Mouse (Mus musculus) gastrocnemius, postnatal 14 days (tissue): ENCODE measurements at regions not wholly inside any gene's neighbourhood (a gene's known extent, or its start where the extent isn't known, plus 50 kb on each side); places are given as distances from the start of the nearest gene placed in this dataset.

Experiments used
- DNase-seq: peaks from one replicate; pipeline ENCODE4 v3.0.0; 2021; ENCODE audit warnings: mixed read lengths
- intact Hi-C: fragments of 180-260 bp; cut with DNase I; formaldehyde crosslinking; loops from one replicate; pipeline ENCODE4 v1.15.1; 2025; ENCODE audit warnings: low total_unique reads

DNA sequence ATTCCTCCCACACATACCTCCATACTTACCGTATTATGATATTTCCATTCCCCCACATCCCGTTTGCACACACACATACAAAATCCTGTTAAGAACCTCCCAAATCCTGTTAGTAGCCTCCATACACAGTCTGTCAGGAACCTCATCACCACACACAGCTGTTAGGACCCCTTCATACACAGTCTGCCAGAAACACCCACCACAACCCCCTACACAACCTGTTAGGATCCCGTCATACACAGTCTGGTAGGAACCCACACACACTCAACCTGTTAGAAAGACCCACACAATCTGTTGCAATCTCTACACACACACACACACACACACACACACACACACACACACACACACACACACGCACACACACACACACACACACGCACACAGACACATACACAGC lies 187.5 kb upstream of the Fat4 start:
- intact Hi-C loops, result no loop called here
- DNase-seq, result no peak

DNA sequence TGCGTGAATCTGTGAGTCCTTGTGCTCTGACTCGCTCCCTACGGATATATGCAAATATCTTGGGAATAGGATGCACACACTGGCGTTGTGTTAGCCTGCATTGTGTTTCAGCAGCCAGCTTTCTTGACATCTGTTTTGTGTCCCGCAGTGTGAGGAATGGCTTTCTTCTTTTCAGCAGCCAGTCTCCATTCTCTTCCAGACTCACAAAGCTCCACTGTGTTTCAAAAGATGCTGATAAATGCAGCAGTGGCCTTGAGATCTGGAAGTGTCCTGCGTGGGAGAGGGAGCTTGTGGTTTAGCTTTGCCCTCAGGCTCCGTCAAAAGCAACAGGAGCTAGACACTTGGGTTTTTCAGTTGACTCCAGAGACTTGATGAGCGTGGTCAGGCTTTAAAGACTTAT lies 188.9 kb upstream of the Fat4 start:
- no peak for DNase-seq
- intact Hi-C loops, result no loop called here

DNA sequence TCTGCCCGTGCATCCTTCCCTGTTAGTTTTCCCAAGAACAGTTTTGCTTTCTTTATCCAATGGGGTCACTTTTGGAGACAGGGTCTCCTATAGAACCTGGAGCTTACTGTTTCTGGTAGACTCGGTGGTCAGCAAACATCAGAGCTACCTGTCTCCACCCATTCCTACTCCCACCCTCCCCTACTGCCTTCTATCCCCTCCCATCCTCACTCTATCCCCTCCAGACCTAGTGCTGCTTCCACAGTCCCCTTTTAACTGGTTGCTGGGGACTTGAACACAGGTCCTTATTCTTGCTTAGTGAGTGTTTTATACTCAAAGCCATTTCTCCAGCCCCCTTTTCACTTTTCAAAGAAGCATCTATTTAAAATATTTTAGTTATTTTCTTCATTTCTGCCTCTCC lies 189.4 kb upstream of the Fat4 start:
- intact Hi-C loops, result no loop called here
- no peak for DNase-seq

DNA sequence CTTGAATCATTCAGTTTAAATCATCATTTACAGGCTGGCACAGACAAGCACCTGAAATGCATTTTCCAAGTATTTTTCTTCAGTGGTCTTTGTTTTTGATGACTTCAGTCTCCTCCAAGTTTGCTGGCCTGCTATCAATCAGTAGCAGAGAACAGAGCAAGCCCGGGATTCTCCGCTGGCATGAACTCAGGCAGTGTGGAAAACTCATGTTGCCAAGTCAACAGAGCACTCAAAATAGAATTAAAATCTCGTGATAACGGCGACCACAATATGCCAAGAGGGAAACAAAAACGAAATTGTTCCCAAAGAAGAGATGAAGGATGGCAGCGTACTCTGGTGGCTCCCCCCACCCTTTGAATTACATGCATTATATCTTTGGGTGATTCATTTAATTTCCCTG lies 190.9 kb upstream of the Fat4 start:
- peak; percentile 21 for DNase-seq
- intact Hi-C loops, result no loop called here

DNA sequence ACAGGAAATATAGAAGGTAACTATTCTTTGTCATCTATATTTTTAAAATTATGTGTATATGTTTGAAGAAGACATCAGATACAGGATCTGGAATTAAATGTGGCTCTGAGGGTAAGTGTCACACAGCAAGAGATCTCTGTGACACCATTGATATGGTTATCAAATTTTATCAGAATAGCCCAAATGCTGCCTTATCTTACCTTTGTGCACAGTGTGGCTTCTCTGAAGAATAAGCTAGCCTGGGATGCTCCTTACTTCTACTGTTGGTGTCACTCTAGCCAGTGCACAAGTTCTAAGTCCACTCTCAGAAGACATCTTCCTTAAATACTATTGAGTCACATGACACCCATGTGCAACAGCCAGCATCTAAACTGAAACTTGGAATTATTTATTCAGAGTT lies 194.0 kb upstream of the Fat4 start:
- no peak for DNase-seq
- intact Hi-C loops, result no loop called here

DNA sequence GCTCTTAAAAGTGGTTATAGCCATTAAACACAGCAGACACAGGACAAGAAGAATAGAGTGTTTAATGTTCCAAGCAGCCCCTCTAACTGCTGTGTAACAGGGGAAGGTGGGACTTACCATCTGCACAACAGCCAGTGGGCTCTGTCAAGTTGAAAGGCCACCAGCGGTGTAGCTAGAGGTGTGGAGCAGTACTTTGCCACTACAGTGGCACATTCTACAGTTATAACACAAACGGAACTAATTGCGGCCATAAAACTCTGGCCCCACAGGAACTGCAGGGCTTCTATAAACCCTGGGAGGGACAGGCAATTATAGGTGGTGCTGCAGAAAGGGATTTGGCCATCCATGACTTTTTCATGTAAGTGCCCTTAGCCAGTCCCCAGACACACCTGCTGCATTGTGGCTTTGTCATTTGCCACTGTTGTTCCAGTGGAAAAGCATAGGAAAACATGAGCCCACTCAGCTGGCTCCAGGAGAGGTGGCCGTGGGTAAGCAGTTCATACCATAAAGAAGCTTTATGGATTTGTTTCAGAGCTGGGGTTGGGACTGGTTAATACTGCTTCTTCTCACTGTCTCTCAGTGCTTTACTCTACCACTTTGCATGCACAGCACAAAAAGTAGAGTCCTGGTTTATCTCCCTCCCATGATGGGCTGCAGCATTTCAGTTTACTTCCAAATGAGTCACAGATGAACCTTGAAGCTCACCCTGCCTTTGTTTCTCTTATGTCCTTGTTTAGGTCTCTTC lies 199.8 kb upstream of the Ankrd50 start:
- DNase-seq, result no peak
- intact Hi-C loops, result no loop called here

DNA sequence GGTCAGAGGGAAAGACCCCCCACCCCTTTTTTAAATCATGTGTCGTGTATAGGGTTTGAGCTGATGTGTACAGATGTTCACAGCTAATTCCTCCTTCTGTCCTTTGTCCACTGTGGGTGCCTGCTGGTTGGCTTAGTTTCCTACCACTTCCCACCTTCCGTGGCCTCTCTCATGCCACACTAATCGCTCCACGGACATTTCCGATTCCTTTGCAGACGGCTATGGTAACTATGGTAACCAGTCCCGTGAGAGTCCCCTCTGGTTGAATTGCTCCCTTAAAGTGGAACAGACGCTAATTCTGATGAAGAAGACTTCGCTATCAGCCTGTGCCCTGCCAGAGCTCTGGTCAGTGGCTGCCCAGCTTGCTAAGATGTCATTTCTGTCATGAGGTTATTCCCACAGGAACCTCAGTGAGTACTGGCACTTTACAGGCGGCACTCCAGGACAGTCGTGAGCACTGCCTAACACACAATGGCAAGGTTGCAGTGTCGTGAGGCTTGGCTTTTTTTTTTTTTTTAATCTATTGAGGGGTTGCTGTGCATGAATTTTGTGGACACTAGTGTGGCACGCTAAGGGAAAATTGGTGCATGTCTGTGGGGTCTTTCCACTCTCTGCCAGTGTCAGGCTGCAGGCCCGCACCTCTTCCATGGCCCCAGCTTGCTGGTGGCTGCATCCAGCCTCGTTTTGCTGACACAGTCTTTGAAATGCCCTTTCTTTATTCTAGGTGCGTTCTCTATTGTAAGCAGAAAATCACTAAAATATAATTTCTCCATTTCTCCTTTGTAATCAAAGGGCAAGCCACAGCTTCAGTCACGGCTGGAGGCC lies 179.2 kb upstream of the Ankrd50 start:
- DNase-seq, result no peak
- intact Hi-C loops, result no loop called here

DNA sequence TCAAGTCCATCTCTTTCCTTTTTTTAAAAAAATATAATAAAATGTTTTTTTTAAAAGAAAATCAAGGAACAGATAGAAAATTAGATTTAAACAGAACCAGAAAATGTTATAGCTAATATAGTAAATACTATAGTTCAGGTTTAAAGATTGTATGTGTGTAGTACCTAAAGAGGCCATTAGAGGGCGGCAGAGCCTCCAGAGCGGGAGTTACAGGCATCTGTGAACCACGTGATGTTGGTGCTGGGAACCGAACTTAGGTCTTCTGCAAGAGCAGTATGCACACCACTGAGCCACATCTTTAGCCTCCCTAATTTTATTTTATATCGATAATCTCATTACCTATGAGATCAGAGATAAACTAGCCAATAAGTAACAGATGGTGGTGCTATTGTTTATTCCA lies 178.4 kb upstream of the Ankrd50 start:
- intact Hi-C loops, result no loop called here
- DNase-seq, result no peak

DNA sequence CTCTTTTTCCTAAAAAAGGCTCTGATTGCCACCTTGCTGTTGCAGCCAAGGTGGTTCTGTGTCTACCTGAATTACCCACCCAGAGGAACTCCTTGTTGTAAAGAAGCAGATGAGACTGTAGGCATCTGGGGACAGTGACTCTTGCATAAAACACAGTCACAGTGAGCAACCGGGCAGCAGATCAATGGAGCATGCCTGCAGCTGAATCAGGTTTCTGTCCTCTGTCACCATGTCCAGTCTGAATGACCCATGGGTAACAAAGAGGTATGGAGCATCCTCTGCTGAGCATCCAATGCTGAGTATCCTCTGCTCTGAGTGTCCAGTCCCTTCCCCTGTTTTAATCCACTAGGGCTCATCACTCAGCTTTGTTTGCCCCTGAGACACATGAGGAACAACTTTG lies 172.1 kb upstream of the Ankrd50 start:
- no peak for DNase-seq
- intact Hi-C loops, result no loop called here

DNA sequence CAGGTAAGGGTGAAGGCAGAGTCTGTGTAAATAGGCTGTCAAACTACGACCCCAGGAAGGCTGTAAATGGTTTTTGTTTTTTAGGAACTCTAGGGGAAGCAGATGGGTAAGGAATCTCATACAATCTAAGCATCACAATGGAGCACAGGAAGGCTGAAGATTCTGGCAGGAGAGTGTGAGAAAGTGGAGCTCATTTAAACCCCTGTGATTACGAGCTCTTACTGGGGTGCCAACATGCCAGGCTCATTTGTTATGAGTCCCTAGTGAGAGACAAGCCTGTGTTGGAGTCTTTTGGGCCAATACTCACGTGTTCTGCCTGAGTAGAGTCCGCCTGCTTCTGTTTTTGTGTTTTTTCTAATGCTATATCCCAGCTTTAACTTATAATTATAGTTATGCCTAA lies 169.3 kb upstream of the Ankrd50 start:
- no peak for DNase-seq
- intact Hi-C loops, result no loop called here

DNA sequence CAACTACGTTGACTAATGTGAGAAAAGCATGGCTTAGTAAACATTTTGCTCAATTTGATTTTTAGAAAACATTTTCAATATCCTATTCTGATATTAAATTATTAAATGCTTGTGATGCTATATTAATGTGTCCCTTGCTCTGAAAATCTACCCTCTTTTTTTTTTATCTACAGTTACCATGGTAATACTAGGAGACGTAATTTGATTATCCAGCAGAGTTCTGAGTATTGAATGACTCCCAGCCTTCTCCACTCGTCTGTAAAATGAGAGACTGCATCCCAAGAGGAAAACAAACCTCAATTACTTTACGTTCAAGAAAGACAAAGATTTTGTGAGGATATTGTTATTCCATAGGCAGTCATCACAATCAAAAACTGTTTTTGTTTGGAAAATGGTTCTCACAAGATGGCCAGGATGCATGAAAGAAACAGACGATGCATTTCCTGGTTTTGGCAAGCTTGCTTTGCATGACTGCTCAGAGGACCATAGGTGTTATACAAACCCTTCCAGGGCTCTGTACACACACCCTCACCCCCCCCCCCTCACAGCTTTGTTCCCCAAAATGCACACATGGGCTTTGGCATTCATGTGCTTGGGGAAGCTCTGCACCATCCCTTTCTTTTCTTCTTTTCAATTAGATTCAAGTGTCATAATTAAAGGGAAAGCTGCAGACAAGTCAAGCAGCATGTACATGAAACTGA lies 168.5 kb upstream of the Ankrd50 start:
- intact Hi-C loops, result no loop called here
- DNase-seq, result no peak

DNA sequence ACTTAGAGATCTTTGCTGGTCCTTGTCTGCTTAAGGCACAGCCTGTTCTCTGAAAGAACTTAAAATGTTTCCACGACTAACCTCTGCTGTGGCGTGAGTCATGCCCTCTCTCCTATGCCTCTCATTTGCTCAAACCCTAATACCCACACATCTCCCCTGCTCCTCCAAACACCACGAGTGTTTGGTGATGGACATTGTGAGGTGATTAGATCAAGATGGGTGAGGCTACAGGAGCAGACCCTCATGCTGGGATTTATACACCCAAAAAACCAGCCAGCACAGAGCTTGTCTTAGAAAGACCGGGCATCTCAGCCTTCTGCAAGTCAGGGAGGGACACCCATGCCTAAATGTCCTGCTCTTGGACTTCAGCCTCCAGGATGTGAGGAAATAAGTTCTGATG lies 165.5 kb upstream of the Ankrd50 start:
- intact Hi-C loops, result no loop called here
- no peak for DNase-seq

DNA sequence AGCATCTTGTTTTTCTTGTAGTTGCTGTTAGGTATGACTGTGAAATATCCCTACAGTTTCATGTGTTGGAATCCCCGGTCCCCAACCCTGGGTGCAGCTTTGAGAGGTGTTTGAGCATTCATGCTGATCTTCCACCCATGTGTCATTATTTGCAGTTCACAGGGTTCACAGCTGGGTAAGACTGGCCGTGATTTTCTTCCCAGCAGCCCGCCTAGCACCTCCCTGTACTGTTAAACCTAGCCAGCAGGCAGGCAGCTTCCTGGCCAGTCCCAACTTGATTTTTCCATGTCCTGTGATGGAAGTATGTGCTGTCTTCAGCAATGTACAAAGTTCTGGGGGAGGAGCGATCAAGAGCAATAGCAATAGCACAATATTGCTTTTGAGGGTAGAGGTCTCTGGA lies 164.0 kb upstream of the Ankrd50 start:
- intact Hi-C loops, result no loop called here
- no peak for DNase-seq

DNA sequence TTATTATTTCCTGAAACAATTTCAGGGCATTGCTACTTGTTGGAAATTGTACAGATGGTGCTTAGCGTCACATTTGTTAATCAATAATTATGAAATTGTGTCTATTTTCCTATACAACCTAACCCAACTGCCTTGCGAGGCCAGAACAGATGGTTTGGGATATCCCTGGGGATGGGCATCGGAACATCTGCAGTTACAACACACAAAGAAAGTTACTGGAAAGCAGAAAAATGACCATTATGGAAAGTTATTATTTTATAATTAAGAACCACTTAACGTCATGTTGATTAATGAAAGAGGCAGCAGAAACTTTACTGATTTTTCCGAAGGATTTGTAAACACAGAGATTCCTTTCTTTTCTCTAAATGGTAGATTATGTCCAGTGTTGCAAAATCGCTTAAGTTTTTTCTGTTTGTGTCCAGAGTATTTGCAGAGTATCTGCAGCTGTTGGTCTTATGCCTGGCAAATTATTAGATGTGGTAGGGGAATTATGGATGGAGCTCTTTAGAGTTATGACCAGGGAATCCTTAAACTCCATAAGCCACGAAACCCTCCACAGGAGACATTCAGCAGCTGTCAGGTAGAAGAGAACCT lies 163.2 kb upstream of the Ankrd50 start:
- no peak for DNase-seq
- intact Hi-C loops, result no loop called here

DNA sequence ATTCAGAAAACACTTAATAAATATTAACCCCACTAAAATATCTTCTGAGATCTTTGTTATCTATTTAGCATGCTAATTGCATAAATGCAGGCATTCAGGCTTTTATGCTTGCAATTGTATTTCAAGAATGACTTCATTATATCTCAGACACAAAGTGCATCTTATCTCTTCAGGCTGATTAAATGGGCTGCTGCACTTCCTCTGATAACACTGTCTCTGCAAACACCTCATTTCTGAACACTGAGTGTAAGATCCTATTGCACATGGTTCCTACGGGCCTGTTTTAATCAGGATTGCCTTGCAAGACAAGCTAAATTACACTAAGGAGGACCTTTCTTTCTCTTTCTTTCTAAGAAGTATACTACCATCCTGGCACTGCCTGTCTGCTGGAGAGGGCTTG lies 157.1 kb upstream of the Ankrd50 start:
- intact Hi-C loops, result no loop called here
- DNase-seq, result no peak

DNA sequence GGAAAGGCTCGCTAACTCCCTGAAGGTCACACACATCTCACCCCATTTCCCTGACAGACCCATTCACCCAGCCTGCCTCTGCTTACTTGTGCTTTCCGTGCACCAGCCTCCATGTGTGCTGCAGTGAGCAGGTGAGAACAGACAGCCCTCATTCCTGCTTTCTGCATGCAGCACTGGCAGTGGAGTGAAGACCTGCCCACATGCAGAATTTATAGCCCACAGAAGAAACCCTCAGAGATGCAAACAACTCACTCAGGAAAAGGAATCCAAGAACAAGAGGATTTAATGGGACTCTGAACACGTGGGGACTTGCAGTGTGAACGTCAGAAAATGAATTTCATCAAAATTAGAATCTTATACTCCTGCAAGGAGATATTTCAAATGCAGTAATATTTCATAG lies 152.2 kb upstream of the Ankrd50 start:
- DNase-seq, result no peak
- intact Hi-C loops, result no loop called here

DNA sequence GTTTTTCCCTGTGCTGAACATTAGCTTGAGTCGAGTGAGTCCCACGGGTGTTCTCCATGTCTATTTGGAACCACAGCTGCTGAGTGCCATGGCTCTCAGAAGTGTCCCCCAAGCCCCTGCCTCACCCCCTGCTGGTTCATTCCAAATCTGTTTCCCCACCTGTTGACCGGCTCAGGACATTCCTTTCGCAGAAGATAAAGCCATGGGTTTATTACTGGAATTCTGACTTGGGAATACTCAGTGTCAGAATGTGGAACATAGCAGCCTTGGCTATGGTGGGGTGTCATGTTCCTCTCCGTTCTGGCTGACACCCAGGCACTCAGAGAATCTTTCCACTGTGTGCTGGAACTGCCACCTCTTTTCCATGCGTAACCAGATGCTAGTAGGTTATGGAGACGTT lies 148.7 kb upstream of the Ankrd50 start:
- DNase-seq, result peak; percentile 58
- intact Hi-C loops, result no loop called here

DNA sequence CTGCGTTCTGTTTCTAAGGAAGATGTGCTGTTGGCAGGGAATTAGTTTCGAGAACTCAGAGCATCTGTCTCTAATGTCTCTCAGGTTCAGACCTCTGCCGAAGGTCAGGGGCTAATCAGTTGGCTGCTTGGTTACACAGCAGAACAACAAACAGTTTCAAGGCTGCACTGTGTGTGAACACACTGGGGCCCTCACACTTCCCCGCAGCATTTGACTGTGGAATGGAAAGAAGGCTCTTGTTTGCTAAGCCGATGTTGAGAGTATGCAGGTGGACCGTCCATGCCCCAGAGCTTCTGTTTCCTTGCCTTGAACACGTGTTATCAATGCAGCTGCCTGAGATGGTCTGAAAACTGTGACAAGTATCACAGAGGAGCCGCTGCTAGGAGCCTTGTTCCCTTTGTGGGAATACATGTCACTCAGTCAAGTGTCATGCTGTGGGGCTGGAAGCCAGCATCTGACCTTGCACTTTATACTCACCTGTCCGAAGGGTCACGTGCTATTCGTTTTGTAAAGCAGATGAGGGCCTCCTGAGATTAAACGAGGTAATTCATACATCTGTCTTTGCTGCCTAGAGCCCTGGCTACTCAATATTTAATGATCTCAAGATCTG lies 141.0 kb upstream of the Ankrd50 start:
- no peak for DNase-seq
- intact Hi-C loops, result no loop called here

DNA sequence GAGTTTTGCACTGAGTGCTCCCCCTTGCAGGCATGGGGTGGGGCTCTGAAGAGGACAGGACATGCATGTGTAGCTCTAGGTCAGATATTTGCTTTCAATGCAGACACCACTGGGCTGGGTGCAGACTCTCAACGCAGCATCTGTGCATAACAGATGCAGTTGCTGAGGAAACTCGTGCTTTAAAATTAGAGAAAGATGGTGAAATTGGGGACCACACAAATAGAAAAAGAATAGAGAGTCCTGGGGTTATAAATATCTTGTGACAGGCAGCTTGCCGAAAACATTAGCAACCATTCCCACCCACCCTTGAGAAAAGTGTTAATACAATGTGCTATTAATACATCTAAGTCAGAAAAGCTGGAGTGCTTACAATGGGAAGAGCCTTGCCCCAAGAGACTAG lies 133.3 kb upstream of the Ankrd50 start:
- DNase-seq, result no peak
- intact Hi-C loops, result no loop called here

DNA sequence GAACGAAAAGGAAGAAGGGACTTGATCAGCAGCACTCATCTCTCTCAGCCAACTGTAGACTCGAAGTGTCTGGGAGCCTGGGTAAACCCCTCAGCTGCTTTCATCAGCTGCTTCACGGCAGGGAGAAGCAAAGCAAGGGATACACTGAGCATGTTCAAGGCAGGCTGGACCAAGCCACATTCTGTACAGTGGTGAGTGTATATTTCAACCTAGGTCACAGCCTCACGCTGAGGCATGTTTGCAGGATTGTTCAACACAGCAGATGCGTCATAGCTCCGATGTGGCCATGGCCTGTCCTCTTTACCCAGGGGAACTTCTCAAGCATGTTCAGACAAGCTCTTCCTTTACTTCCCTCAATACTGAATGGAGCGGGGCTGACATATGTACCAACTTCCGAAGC lies 132.6 kb upstream of the Ankrd50 start:
- intact Hi-C loops, result no loop called here
- DNase-seq, result no peak
